Mouse (Mus musculus) MEL (cell line): Measurements from ENCODE around the gene Gm17720.
"Not testable (repeated sequence)": the region's sequence is repeated elsewhere in the genome, so short reads cannot be mapped to it uniquely, and the experiment has no call there.

Source experiments
- CTCF ChIP-seq, 3 experiments: IDR thresholded peaks in 2 of 3; conservative IDR thresholded peaks in 1 of 3; 2 replicates each; pipeline ENCODE4 v1.5.1; 2011 to 2012; ENCODE audit warnings: low read length in 3 of 3, low read depth in 2 of 3, mild to moderate bottlenecking in 2 of 3, improper control_type of control experiment in 1 of 3, inconsistent platforms in 1 of 3, mixed read lengths in 1 of 3, moderate library complexity in 1 of 3; ENCODE audit not compliant: control insufficient read depth in 1 of 3, insufficient read depth in 1 of 3, poor library complexity in 1 of 3, severe bottlenecking in 1 of 3
- POLR2A ChIP-seq, 2 experiments: IDR thresholded peaks; 2 replicates each; pipeline ENCODE4 v1.6.1; 2011 to 2012; ENCODE audit warnings: low read length in 2 of 2, mild to moderate bottlenecking in 2 of 2, control low read depth in 1 of 2, improper control_type of control experiment in 1 of 2, low read depth in 1 of 2, moderate library complexity in 1 of 2; ENCODE audit not compliant: control insufficient read depth in 1 of 2, insufficient read depth in 1 of 2, poor library complexity in 1 of 2
- ZKSCAN1 ChIP-seq: IDR thresholded peaks from 2 replicates; pipeline ENCODE4 v1.6.1; 2012; ENCODE audit warnings: low read depth, mild to moderate bottlenecking, inconsistent platforms, low read length, improper control_type of control experiment, moderate library complexity

DNA sequence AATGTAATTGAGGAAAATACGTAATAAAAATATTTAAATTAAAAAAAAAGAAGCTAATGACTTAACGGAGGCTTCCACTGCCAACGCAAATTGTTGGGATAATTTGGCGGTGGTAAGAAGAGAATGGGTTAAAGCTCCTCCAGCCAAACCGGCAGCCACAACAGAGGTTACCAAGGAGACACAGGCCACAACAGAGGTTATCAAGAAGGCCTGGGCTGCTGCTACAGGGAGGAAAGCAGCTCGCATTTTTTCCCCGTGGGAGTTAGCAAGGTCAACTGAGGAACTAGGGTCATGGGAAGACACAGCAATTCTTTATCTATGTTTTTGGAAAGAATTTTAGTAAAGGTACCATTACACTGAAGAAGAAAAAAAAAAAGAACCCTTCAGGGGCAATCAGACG is 68.8 kb downstream of the Gm17720 start:
- not testable (repeated sequence) for TF ChIP-seq POLR2A (IDR thresholded peaks at IDR 0.05; ENCODE audit: control insufficient read depth in 1 of 2, insufficient read depth in 1 of 2, low read depth in 1 of 2, low read length in 2 of 2, poor library complexity in 1 of 2); ZKSCAN1; CTCF (IDR thresholded peaks at IDR 0.05 in 2 of 3, conservative IDR thresholded peaks at IDR 0.05 in 1 of 3; ENCODE audit: control insufficient read depth in 1 of 3, insufficient read depth in 1 of 3, low read depth in 2 of 3, low read length in 3 of 3, poor library complexity in 1 of 3, severe bottlenecking in 1 of 3)
